Mouse (Mus musculus): ENCODE results near the gene Gm45785.

DNA sequence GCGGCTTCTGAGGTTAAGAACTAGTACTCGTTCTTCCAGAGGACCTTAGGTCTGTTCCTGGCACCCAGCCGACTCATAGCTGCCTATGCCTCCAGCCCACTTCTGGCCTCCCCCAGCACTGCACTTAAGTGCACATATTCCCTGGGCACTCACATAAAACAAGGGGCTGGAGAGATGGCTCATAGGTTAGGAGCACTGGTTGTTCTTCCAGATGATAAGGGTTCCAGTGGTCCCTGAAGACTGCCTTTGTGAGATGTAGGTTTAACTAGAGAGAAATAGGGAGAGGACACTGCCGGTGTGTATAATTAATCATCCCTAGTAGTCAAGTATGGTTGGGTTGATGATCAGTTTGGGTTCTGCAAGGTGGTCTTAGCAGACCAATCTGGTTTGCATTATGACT is 33.4 kb downstream of the Gm45785 start:
- TF ChIP-seq POLR2A (IDR thresholded peaks at IDR 0.05; ENCODE audit: extremely low read depth, insufficient read depth, low read length) (no peak), CTCF (IDR thresholded peaks at IDR 0.05; ENCODE audit: extremely low read depth, insufficient read depth, low read length) (no peak)

Measured in cortical plate, adult 2 months (tissue).